Mouse (Mus musculus): ENCODE data around the gene Nfkbib. TPM values are rescaled to one million over a fixed set of nuclear protein-coding genes. Genes with fewer than 3 reads are reported as not detected.
A peak's percentile ranks its signal among the peaks of the same experiment; 100 is the strongest.

Gene Nfkbib
- polyA plus RNA-seq, 1 experiment: 13.8 TPM

DNA sequence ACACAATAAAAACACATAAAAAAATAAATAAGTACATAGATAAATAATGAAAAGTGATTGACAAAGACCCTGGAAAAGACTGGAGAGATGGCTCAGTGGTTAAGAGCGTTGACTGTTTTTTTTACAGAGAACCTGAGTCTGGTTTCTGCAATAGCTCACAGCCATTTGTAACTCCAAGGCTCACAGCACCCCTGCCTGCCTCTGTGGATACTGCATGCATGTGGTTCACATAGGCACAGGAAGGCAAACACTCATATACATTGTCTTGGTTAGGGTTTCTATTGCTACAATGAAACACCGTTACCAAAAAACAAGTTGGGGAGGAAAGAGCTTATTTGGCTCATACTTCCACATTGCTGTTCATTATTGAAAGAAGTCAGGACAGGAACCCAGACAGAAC is 51.7 kb downstream of the Nfkbib start:
- no peak overlapping the region for H3K4me3 ChIP-seq (ENCODE audit: insufficient read depth, low read length)
- TF ChIP-seq CTCF (IDR thresholded peaks at IDR 0.05; ENCODE audit: borderline replicate concordance, insufficient read depth, low read length) (no peak; the same call in 1 of the 2 replicates), POLR2A (IDR thresholded peaks at IDR 0.05; ENCODE audit: low read depth, low read length) (no peak)
- no peak overlapping the region for H3K27ac ChIP-seq (ENCODE audit: insufficient read depth, low read length)
- 0 out of 2 replicates have a peak, but pooled peaks cover 2% of the 10 kb centered on the region for H3K4me1 ChIP-seq (ENCODE audit: control insufficient read depth, insufficient read depth, low read length)

- TF ChIP-seq CTCF (IDR thresholded peaks at IDR 0.05; ENCODE audit: borderline replicate concordance, insufficient read depth, low read length) (no peak), POLR2A (IDR thresholded peaks at IDR 0.05; ENCODE audit: low read depth, low read length) (no peak)
- Histone ChIP-seq H3K4me3 (ENCODE audit: insufficient read depth, low read length) (no peak overlapping the region), H3K4me1 (ENCODE audit: control insufficient read depth, insufficient read depth, low read length) (0 out of 2 replicates have a peak, but pooled peaks cover 2% of the 10 kb centered on the region), H3K27ac (ENCODE audit: insufficient read depth, low read length) (no peak overlapping the region)
Observed at GRCm38 (mm10) chr7:28714667-28715066, 52.6 kb downstream of the Nfkbib start.

DNA sequence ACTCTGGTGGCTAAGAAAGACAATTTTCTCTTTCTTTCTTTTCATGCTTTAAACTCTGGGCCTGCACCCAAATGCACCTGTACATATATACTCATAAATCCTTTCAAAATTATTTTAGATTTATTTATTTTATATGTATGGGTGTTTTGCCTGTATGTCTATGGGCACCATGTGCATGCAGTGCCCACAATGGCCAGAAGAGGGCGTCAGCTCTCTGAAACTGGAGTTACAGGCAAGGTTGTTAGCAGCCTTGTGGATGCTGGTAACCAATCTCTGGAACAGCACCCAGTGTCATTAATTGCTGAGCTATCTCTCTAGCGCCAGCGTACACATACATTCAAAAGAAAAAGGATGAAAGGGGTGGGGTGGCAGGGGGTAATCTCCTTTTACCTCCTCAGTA is 56.4 kb downstream of the Nfkbib start:
- TF ChIP-seq POLR2A (IDR thresholded peaks at IDR 0.05; ENCODE audit: low read depth, low read length) (no peak), CTCF (IDR thresholded peaks at IDR 0.05; ENCODE audit: borderline replicate concordance, insufficient read depth, low read length) (peak; percentile 14; the same call in 1 of the 2 replicates)
- 0 out of 2 replicates have a peak, but pooled peaks cover 2% of the 10 kb centered on the region for H3K4me1 ChIP-seq (ENCODE audit: control insufficient read depth, insufficient read depth, low read length)
- no peak overlapping the region for H3K4me3 ChIP-seq (ENCODE audit: insufficient read depth, low read length)
- no peak overlapping the region for H3K27ac ChIP-seq (ENCODE audit: insufficient read depth, low read length)

DNA sequence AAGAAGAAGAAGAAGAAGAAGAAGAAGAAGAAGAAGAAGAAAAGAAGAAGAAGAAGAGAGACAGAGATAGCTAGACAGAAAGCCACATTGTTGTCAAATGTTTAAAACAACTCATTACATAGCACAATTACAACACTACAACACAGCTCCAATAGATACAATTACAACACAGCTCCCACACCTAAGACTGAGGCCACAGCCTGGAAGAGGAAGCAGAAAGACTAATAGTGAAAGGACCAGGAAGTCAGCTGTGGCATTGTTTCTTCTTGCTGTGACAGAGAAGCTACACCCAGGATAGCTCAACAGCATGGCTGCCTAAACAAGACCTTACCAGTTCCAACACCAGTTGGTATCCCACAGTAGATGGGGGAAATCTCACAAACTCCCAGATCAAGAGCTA is 57.9 kb downstream of the Nfkbib start:
- H3K4me1 ChIP-seq (ENCODE audit: control insufficient read depth, insufficient read depth, low read length): no peaks in the 10 kb centered on the region
- TF ChIP-seq POLR2A (IDR thresholded peaks at IDR 0.05; ENCODE audit: low read depth, low read length) (no peak), CTCF (IDR thresholded peaks at IDR 0.05; ENCODE audit: borderline replicate concordance, insufficient read depth, low read length) (no peak)
- H3K4me3 ChIP-seq (ENCODE audit: insufficient read depth, low read length): no peak overlapping the region
- no peak overlapping the region for H3K27ac ChIP-seq (ENCODE audit: insufficient read depth, low read length)

Other genes starting within 250 kb of the Nfkbib start
- gene Ifnl3, start 244.7 kb downstream of the Nfkbib start, polyA plus RNA-seq (2011; ENCODE audit: insufficient read length, low read depth, missing spikeins): not detected in 2 replicates
- gene Sycn, start 226.6 kb downstream of the Nfkbib start, polyA plus RNA-seq (2011; ENCODE audit: insufficient read length, low read depth, missing spikeins): not detected in 2 replicates
- not detected in 2 replicates for gene Nccrp1, start 220.3 kb downstream of the Nfkbib start, polyA plus RNA-seq (2011; ENCODE audit: insufficient read length, low read depth, missing spikeins)
- 65.7 and 69.3 TPM in 2 replicates for gene Samd4b, start 169.4 kb downstream of the Nfkbib start, polyA plus RNA-seq (2011; ENCODE audit: insufficient read length, low read depth, missing spikeins)
- gene Pak4, start 169.3 kb downstream of the Nfkbib start, polyA plus RNA-seq (2011; ENCODE audit: insufficient read length, low read depth, missing spikeins): 8.0 and 10.5 TPM in 2 replicates
- gene Acp7, start 136.2 kb downstream of the Nfkbib start, polyA plus RNA-seq (2011; ENCODE audit: insufficient read length, low read depth, missing spikeins): 1.8 TPM in 1 of 2 replicates, not detected in the other
- gene Fbxo27, start 74.7 kb downstream of the Nfkbib start, polyA plus RNA-seq (2011; ENCODE audit: insufficient read length, low read depth, missing spikeins): 3.8 and 5.1 TPM in 2 replicates
- gene Fbxo17, start 50.7 kb downstream of the Nfkbib start, polyA plus RNA-seq (2011; ENCODE audit: insufficient read length, low read depth, missing spikeins): 16.3 and 18.4 TPM in 2 replicates
- gene Mrps12, start 25.7 kb downstream of the Nfkbib start, polyA plus RNA-seq (2011; ENCODE audit: insufficient read length, low read depth, missing spikeins): 30.9 and 50.8 TPM in 2 replicates
- gene Sars2, start 25.5 kb downstream of the Nfkbib start, polyA plus RNA-seq (2011; ENCODE audit: insufficient read length, low read depth, missing spikeins): 5.2 and 7.1 TPM in 2 replicates
- not detected in 2 replicates for gene Ccer2, start 11.3 kb downstream of the Nfkbib start, polyA plus RNA-seq (2011; ENCODE audit: insufficient read length, low read depth, missing spikeins)
- gene Sirt2, start 777 bp downstream of the Nfkbib start, polyA plus RNA-seq (2011; ENCODE audit: insufficient read length, low read depth, missing spikeins): 60.1 and 64.1 TPM in 2 replicates
- gene Rinl, start 21.5 kb upstream of the Nfkbib start, polyA plus RNA-seq (2011; ENCODE audit: insufficient read length, low read depth, missing spikeins): 0.77 TPM in 1 of 2 replicates, not detected in the other
- 442 and 496 TPM in 2 replicates for gene Hnrnpl, start 41.0 kb upstream of the Nfkbib start, polyA plus RNA-seq (2011; ENCODE audit: insufficient read length, low read depth, missing spikeins)
- 80.4 and 81.2 TPM in 2 replicates for gene Ech1, start 57.7 kb upstream of the Nfkbib start, polyA plus RNA-seq (2011; ENCODE audit: insufficient read length, low read depth, missing spikeins)
- gene Lgals4, start 66.3 kb upstream of the Nfkbib start, polyA plus RNA-seq (2011; ENCODE audit: insufficient read length, low read depth, missing spikeins): 1.4 and 6.5 TPM in 2 replicates
- 1.5 and 4.3 TPM in 2 replicates for gene Lgals7, start 96.3 kb upstream of the Nfkbib start, polyA plus RNA-seq (2011; ENCODE audit: insufficient read length, low read depth, missing spikeins)
- gene Capn12, start 113.9 kb upstream of the Nfkbib start, polyA plus RNA-seq (2011; ENCODE audit: insufficient read length, low read depth, missing spikeins): 0.23 TPM in 1 of 2 replicates, not detected in the other
- 446 and 575 TPM in 2 replicates for gene Actn4, start 194.8 kb upstream of the Nfkbib start, polyA plus RNA-seq (2011; ENCODE audit: insufficient read length, low read depth, missing spikeins)
- gene Eif3k, start 214.4 kb upstream of the Nfkbib start, polyA plus RNA-seq (2011; ENCODE audit: insufficient read length, low read depth, missing spikeins): 328 and 347 TPM in 2 replicates
- 2.0 and 2.2 TPM in 2 replicates for gene Map4k1, start 214.5 kb upstream of the Nfkbib start, polyA plus RNA-seq (2011; ENCODE audit: insufficient read length, low read depth, missing spikeins)

Data from embryonic fibroblast, embryonic 13.5 days (primary cell).